Mouse (Mus musculus) MEL (cell line): ENCODE measurements around the gene Uap1. TPM values are rescaled to one million over a fixed set of nuclear protein-coding genes. Genes with fewer than 3 reads are reported as not detected.
A peak's percentile ranks its signal among the peaks of the same experiment; 100 is the strongest.

Experiments used
- DNase-seq: peaks from one replicate; pipeline ENCODE4 v3.0.0; 2011; ENCODE audit warnings: low read depth, low spot score
- H3K27ac ChIP-seq: 2 replicates; pipeline ENCODE4 v1.5.1; 2012; ENCODE audit warnings: low read depth, mild to moderate bottlenecking, control low read depth, low read length, moderate library complexity; ENCODE audit not compliant: control insufficient read depth
- H3K27me3 ChIP-seq, 2 experiments: fragments of 150-350 bp in 1 of 2; sonication (generic) in 1 of 2; 2 replicates each; pipeline ENCODE4 v1.6.1; 2012; ENCODE audit warnings: low read length in 2 of 2, mild to moderate bottlenecking in 2 of 2, improper control_type of control experiment in 1 of 2, moderate library complexity in 1 of 2; ENCODE audit not compliant: insufficient read depth in 2 of 2, control insufficient read depth in 1 of 2
- H3K36me3 ChIP-seq, 2 experiments: 2 replicates each; pipeline ENCODE4 v1.6.1; 2012 to 2014; ENCODE audit warnings: low read length in 2 of 2, improper control_type of control experiment in 1 of 2, inconsistent platforms in 1 of 2, mild to moderate bottlenecking in 1 of 2; ENCODE audit not compliant: insufficient read depth in 2 of 2, control insufficient read depth in 1 of 2
- H3K4me1 ChIP-seq, 2 experiments: fragments of 150-350 bp in 1 of 2; sonication (generic) in 1 of 2; 2 replicates each; pipeline ENCODE4 v1.6.1; 2012; ENCODE audit warnings: low read length in 2 of 2, improper control_type of control experiment in 1 of 2, mild to moderate bottlenecking in 1 of 2; ENCODE audit not compliant: insufficient read depth in 2 of 2, control insufficient read depth in 1 of 2
- H3K4me3 ChIP-seq, 2 experiments: fragments of 150-350 bp in 1 of 2; sonication (generic) in 1 of 2; 2 replicates each; pipeline ENCODE4 v1.5.1; 2012; ENCODE audit warnings: low read depth in 2 of 2, low read length in 2 of 2, mild to moderate bottlenecking in 2 of 2, moderate library complexity in 2 of 2, control low read depth in 1 of 2, improper control_type of control experiment in 1 of 2; ENCODE audit not compliant: control insufficient read depth in 1 of 2, insufficient read depth in 1 of 2
- H3K79me2 ChIP-seq: 2 replicates; pipeline ENCODE4 v1.6.1; 2012; ENCODE audit warnings: mild to moderate bottlenecking, low read length, moderate library complexity; ENCODE audit not compliant: control insufficient read depth, poor library complexity, insufficient read depth
- H3K9ac ChIP-seq: 2 replicates; pipeline ENCODE4 v1.6.1; 2012; ENCODE audit warnings: low read depth, mild to moderate bottlenecking, control low read depth, low read length, moderate library complexity; ENCODE audit not compliant: control insufficient read depth, poor library complexity, severe bottlenecking
- H3K9me3 ChIP-seq: fragments of 150-350 bp; sonication (generic); replicated peaks from 2 replicates; pipeline ENCODE4 v1.6.1; 2012; ENCODE audit warnings: mild to moderate bottlenecking, low read length, improper control_type of control experiment, moderate library complexity; ENCODE audit not compliant: insufficient read depth
- BHLHE40 ChIP-seq: IDR thresholded peaks from 2 replicates; pipeline ENCODE4 v1.6.1; 2012; ENCODE audit warnings: low read depth, mild to moderate bottlenecking, inconsistent platforms, low read length, improper control_type of control experiment, borderline replicate concordance
- CHD1 ChIP-seq: IDR thresholded peaks from 2 replicates; pipeline ENCODE4 v1.6.1; 2012; ENCODE audit warnings: low read depth, mild to moderate bottlenecking, inconsistent platforms, low read length, improper control_type of control experiment
- CHD2 ChIP-seq: IDR thresholded peaks from 2 replicates; pipeline ENCODE4 v1.6.1; 2011; ENCODE audit warnings: low read length, improper control_type of control experiment
- CTCF ChIP-seq, 3 experiments: IDR thresholded peaks in 2 of 3; conservative IDR thresholded peaks in 1 of 3; 2 replicates each; pipeline ENCODE4 v1.5.1; 2011 to 2012; ENCODE audit warnings: low read length in 3 of 3, low read depth in 2 of 3, mild to moderate bottlenecking in 2 of 3, improper control_type of control experiment in 1 of 3, inconsistent platforms in 1 of 3, mixed read lengths in 1 of 3, moderate library complexity in 1 of 3; ENCODE audit not compliant: control insufficient read depth in 1 of 3, insufficient read depth in 1 of 3, poor library complexity in 1 of 3, severe bottlenecking in 1 of 3
- E2F4 ChIP-seq: IDR thresholded peaks from 2 replicates; pipeline ENCODE4 v1.6.1; 2011; ENCODE audit warnings: low read depth, low read length, improper control_type of control experiment, borderline replicate concordance
- EP300 ChIP-seq, 2 experiments: IDR thresholded peaks; 2 replicates each; pipeline ENCODE4 v1.6.1; 2011; ENCODE audit warnings: improper control_type of control experiment in 2 of 2, low read length in 2 of 2, low read depth in 1 of 2, mild to moderate bottlenecking in 1 of 2
- ETS1 ChIP-seq: IDR thresholded peaks from 2 replicates; pipeline ENCODE4 v1.6.1; 2012; ENCODE audit warnings: low read depth, mild to moderate bottlenecking, inconsistent platforms, low read length, improper control_type of control experiment, moderate library complexity
- GATA1 ChIP-seq: IDR thresholded peaks from 2 replicates; pipeline ENCODE4 v1.6.1; 2011; ENCODE audit warnings: low read depth, low read length, improper control_type of control experiment
- HCFC1 ChIP-seq: IDR thresholded peaks from 2 replicates; pipeline ENCODE4 v1.6.1; 2012; ENCODE audit warnings: low read depth, mild to moderate bottlenecking, inconsistent platforms, low read length, improper control_type of control experiment, moderate library complexity
- KAT2A ChIP-seq: conservative IDR thresholded peaks from 2 replicates; pipeline ENCODE4 v1.6.1; 2012; ENCODE audit warnings: low read depth, low read length, improper control_type of control experiment, inconsistent platforms
- MYB ChIP-seq: IDR thresholded peaks from 2 replicates; pipeline ENCODE4 v1.6.1; 2011; ENCODE audit warnings: mild to moderate bottlenecking, low read depth, low read length, improper control_type of control experiment
- POLR2A ChIP-seq, 2 experiments: IDR thresholded peaks; 2 replicates each; pipeline ENCODE4 v1.6.1; 2011 to 2012; ENCODE audit warnings: low read length in 2 of 2, mild to moderate bottlenecking in 2 of 2, control low read depth in 1 of 2, improper control_type of control experiment in 1 of 2, low read depth in 1 of 2, moderate library complexity in 1 of 2; ENCODE audit not compliant: control insufficient read depth in 1 of 2, insufficient read depth in 1 of 2, poor library complexity in 1 of 2
- POLR2AphosphoS5 ChIP-seq: IDR thresholded peaks from 2 replicates; pipeline ENCODE4 v1.6.1; 2012; ENCODE audit warnings: low read depth, borderline replicate concordance, mild to moderate bottlenecking, inconsistent platforms, low read length, moderate library complexity, mixed read lengths
- RAD21 ChIP-seq: IDR thresholded peaks from 2 replicates; pipeline ENCODE4 v1.6.1; 2011; ENCODE audit warnings: mild to moderate bottlenecking, low read depth, low read length, improper control_type of control experiment
- SIN3A ChIP-seq: IDR thresholded peaks from 2 replicates; pipeline ENCODE4 v1.6.1; 2012; ENCODE audit warnings: low read length, improper control_type of control experiment, inconsistent platforms
- SMC3 ChIP-seq: IDR thresholded peaks from 2 replicates; pipeline ENCODE4 v1.6.1; 2011; ENCODE audit warnings: low read depth, low read length, improper control_type of control experiment
- TAL1 ChIP-seq: IDR thresholded peaks from 2 replicates; pipeline ENCODE4 v1.6.1; 2012; ENCODE audit warnings: mild to moderate bottlenecking, inconsistent platforms, low read length, moderate library complexity, mixed read lengths
- USF1 ChIP-seq: IDR thresholded peaks from 2 replicates; pipeline ENCODE4 v1.6.1; 2014; ENCODE audit warnings: low read depth, mild to moderate bottlenecking, inconsistent platforms, low read length, improper control_type of control experiment, moderate library complexity
- ZC3H11A ChIP-seq: IDR thresholded peaks from 2 replicates; pipeline ENCODE4 v1.6.1; 2012; ENCODE audit warnings: low read depth, mild to moderate bottlenecking, inconsistent platforms, low read length, improper control_type of control experiment
- ZKSCAN1 ChIP-seq: IDR thresholded peaks from 2 replicates; pipeline ENCODE4 v1.6.1; 2012; ENCODE audit warnings: low read depth, mild to moderate bottlenecking, inconsistent platforms, low read length, improper control_type of control experiment, moderate library complexity
- polyA plus RNA-seq, 2 experiments: library from polyadenylated mRNA; stranded (reverse) in 1 of 2; unstranded in 1 of 2; fragments of >175 nt in 1 of 2; fragments of >200 nt in 1 of 2; gene quantifications; 2 replicates each; pipeline versions ENCODE4 v1.2.1 to v1.2.4; 2012; ENCODE audit warnings: low replicate concordance in 2 of 2, low read depth in 1 of 2; ENCODE audit not compliant: insufficient read length in 2 of 2, insufficient read depth in 1 of 2, missing spikeins in 1 of 2
- total RNA-seq: library from RNA; depleted of rRNA; stranded (reverse); fragments of 300-350 nt; gene quantifications from 2 replicates; pipeline ENCODE4 v1.2.3, GENCODE M21; 2012

Gene Uap1
- total and polyA plus RNA-seq, 3 experiments: 74.5 to 80.8 TPM; not detected in 1

DNA sequence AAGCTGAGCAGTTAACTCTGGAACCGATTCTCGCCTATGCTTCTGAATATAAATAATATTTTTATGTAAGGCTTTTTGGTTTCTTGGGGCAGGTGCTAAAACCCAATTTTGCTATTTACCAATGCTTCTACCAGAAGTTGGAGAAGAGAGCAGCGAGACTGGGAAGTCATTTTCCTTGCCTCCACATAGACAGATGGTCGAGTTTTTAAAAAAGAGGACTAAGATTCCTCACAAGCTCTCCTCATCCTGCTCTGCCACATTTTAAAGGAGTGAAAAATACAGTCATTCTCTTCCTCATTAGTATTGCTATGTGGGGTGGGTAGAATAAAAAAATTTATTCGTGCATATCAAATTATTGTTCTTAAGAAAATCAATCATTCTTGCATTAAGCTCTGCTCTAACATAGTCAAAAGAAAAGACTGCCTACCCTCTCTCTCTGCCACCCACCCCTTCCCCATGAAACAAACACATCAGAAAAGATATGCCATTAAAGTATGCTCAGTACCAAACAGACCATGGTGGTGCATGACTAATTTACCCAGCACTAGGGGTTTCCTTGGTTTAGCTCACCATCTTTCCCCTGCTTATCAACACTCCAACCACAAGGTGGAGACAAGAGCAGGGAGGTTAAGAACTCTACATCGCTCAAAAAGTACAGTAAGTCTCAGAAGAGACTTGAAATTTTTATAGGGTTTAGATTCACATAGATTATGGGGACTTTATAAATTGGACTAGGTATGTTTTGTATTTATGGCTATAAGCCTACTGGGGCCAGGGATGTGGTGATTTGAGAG is 43.5 kb upstream of the Uap1 start:
- Histone ChIP-seq H3K9me3 (no peaks in the 10 kb centered on the region), H3K36me3 (peaks cover 0 to 10% of the 10 kb centered on the region in 2 experiments; a peak in 2 of 4 replicates), H3K4me1 (peaks cover 3 to 5% of the 10 kb centered on the region in 2 experiments), H3K27ac (no peak overlapping the region), H3K79me2 (peaks cover 13% of the 10 kb centered on the region), H3K4me3 (no peak overlapping the region), H3K9ac (no peak overlapping the region), H3K27me3 (peaks cover 1 to 3% of the 10 kb centered on the region in 2 experiments; a peak in 2 of 4 replicates)
- peak; percentile 75 for DNase-seq
- no peak for TF ChIP-seq E2F4
- no peak for TF ChIP-seq HCFC1
- peak; percentile 82 for TF ChIP-seq SMC3
- TF ChIP-seq RAD21: peak; percentile 75
- TF ChIP-seq EP300 (IDR thresholded peaks at IDR 0.05; ENCODE audit: low read depth in 1 of 2, low read length in 2 of 2): no peak
- TF ChIP-seq CHD1: no peak
- peak; percentile 33 to 81 (median 50); a peak in 5 of 6 replicates for TF ChIP-seq CTCF (IDR thresholded peaks at IDR 0.05 in 2 of 3, conservative IDR thresholded peaks at IDR 0.05 in 1 of 3; ENCODE audit: control insufficient read depth in 1 of 3, insufficient read depth in 1 of 3, low read depth in 2 of 3, low read length in 3 of 3, poor library complexity in 1 of 3, severe bottlenecking in 1 of 3)
- TF ChIP-seq CHD2: no peak
- TF ChIP-seq ZC3H11A: peak; percentile 60

DNA sequence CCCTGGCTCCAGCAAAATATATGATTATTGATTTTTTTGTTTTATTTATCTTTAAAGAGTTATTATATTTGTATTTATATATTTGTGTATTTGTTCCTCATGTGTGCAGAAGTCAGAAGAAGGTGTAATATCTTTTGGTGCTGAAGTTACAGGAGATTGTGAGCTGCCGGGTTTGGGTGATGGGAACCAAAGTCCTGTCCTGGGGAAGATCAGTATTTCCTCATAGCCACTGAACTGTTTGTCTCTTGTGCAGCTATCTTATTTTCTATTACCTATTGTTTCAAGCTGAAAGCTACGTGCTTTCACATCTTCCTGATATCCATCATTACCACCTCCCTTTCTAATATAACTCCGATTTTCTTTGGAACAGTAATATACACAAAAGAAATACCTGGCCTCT is 40.8 kb upstream of the Uap1 start:
- TF ChIP-seq ZKSCAN1 (no peak), GATA1 (no peak), TAL1 (no peak), POLR2A (IDR thresholded peaks at IDR 0.05; ENCODE audit: control insufficient read depth in 1 of 2, insufficient read depth in 1 of 2, low read depth in 1 of 2, low read length in 2 of 2, poor library complexity in 1 of 2) (no peak), ETS1 (no peak), E2F4 (no peak), RAD21 (no peak), MYB (no peak), SMC3 (no peak), KAT2A (no peak), CHD2 (no peak), BHLHE40 (no peak), POLR2AphosphoS5 (no peak), USF1 (no peak), CTCF (IDR thresholded peaks at IDR 0.05 in 2 of 3, conservative IDR thresholded peaks at IDR 0.05 in 1 of 3; ENCODE audit: control insufficient read depth in 1 of 3, insufficient read depth in 1 of 3, low read depth in 2 of 3, low read length in 3 of 3, poor library complexity in 1 of 3, severe bottlenecking in 1 of 3) (no peak), SIN3A (no peak)
- no peaks in the 10 kb centered on the region for H3K9me3 ChIP-seq
- H3K9ac ChIP-seq: peak overlapping the region; percentile 7; the same call in 1 of the 2 replicates
- DNase-seq: no peak
- no peak overlapping the region for H3K27ac ChIP-seq
- H3K4me1 ChIP-seq: peaks cover 4 to 7% of the 10 kb centered on the region in 2 experiments
- H3K36me3 ChIP-seq: peaks cover under 1 to 12% of the 10 kb centered on the region in 2 experiments; a peak in 3 of 4 replicates
- peaks cover 0 to under 1% of the 10 kb centered on the region in 2 experiments; a peak in 1 of 4 replicates for H3K27me3 ChIP-seq
- peaks cover 22% of the 10 kb centered on the region for H3K79me2 ChIP-seq
- peak overlapping the region; percentile 6 to 100 for H3K4me3 ChIP-seq
